Mouse (Mus musculus) liver, embryonic 12.5 days (tissue): ENCODE data around the gene Snapin. TPM values are rescaled to one million over a fixed set of nuclear protein-coding genes. Genes with fewer than 3 reads are reported as not detected.

ENCODE experiments used
- ATAC-seq: fragments of 200-750 bp; cut with Nextera tagmentation; 2 replicates; pipeline ENCODE4 v1.8.0; 2017; ENCODE audit warnings: moderate number of reproducible peaks, mild to moderate bottlenecking, moderate library complexity
- H3K27ac ChIP-seq: fragments of 300-500 bp; sonication (generic); 2 replicates; pipeline ENCODE4 v1.5.1; 2016; ENCODE audit warnings: mild to moderate bottlenecking
- H3K27me3 ChIP-seq: fragments of 300-500 bp; sonication (generic); replicated peaks from 2 replicates; pipeline ENCODE4 v1.6.1; 2016; ENCODE audit warnings: mild to moderate bottlenecking, moderate library complexity
- H3K36me3 ChIP-seq: fragments of 300-500 bp; sonication (generic); 2 replicates; pipeline ENCODE4 v1.6.1; 2016; ENCODE audit warnings: mild to moderate bottlenecking, moderate library complexity
- H3K4me1 ChIP-seq: fragments of 300-500 bp; sonication (generic); 2 replicates; pipeline ENCODE4 v1.6.1; 2016
- H3K4me2 ChIP-seq: fragments of 300-500 bp; sonication (generic); 2 replicates; pipeline ENCODE4 v1.6.1; 2016; ENCODE audit warnings: mild to moderate bottlenecking, moderate library complexity
- H3K4me3 ChIP-seq: fragments of 300-500 bp; sonication (generic); 2 replicates; pipeline ENCODE4 v1.5.1; 2016; ENCODE audit warnings: mild to moderate bottlenecking, moderate library complexity
- H3K9ac ChIP-seq: fragments of 300-500 bp; sonication (generic); 2 replicates; pipeline ENCODE4 v1.6.1; 2016; ENCODE audit warnings: mild to moderate bottlenecking, moderate library complexity
- H3K9me3 ChIP-seq: fragments of 300-500 bp; sonication (generic); replicated peaks from 2 replicates; pipeline ENCODE4 v1.6.1; 2016; ENCODE audit warnings: mild to moderate bottlenecking, moderate library complexity
- WGBS: fragments of 180-500 bp; shearing (Covaris S2); methylation state at CpG from one replicate; pipeline ENCODE4 v1.1.7; 2016; ENCODE audit not compliant: insufficient replicate concordance; 5-methylcytosine and 5-hydroxymethylcytosine counted together
- polyA plus RNA-seq: library from polyadenylated mRNA; unstranded; fragments of >200 nt; fragmentation: Nextera tagmentation; extraction: Ambion mirVana; gene quantifications from 2 replicates; pipeline ENCODE4 v1.2.1, GENCODE M21; 2016

Snapin gene
- polyA plus RNA-seq = 24.2 and 27.0 TPM in 2 replicates

- under 1% methylated on average over 37 of the region's 37 CpGs for WGBS
- H3K4me2 ChIP-seq = peak within 1 kb of the TSS; percentile 69
- peaks cover 47% of the 10 kb centered on the region for H3K36me3 ChIP-seq
- H3K27me3 ChIP-seq = no peaks in the 10 kb centered on the region
- H3K27ac ChIP-seq = peak within 1 kb of the TSS; percentile 79
- H3K9ac ChIP-seq = peak within 1 kb of the TSS; percentile 82
- peak; percentile 99 for ATAC-seq
- peak within 1 kb of the TSS; percentile 84 for H3K4me3 ChIP-seq
- no peaks in the 10 kb centered on the region for H3K9me3 ChIP-seq
- peaks cover 24% of the 10 kb centered on the region for H3K4me1 ChIP-seq
These were observed at the start of gene Snapin for GRCm38 (mm10) chr3:90490696-90491256. Snapin (minus strand) TSS chr3:90491033.

GRCm38 (mm10) chr3:90537905-90538296, 47.1 kb upstream of the Snapin start:
- H3K4me2 ChIP-seq = peak overlapping the region; percentile 9
- WGBS = 58% methylated on average over 5 of the region's 5 CpGs
- H3K27me3 ChIP-seq = peaks cover 21% of the 10 kb centered on the region; the same call in 1 of the 2 replicates
- no peak overlapping the region for H3K9ac ChIP-seq
- H3K36me3 ChIP-seq = no peaks in the 10 kb centered on the region
- no peaks in the 10 kb centered on the region; the same call in 1 of the 2 replicates for H3K4me1 ChIP-seq
- ATAC-seq = peak; percentile 8; the same call in 1 of the 2 replicates
- H3K9me3 ChIP-seq = no peaks in the 10 kb centered on the region
- H3K4me3 ChIP-seq = 0 out of 2 replicates have a peak overlapping the region, but pooled peaks have one; percentile 13
- H3K27ac ChIP-seq = no peak overlapping the region

DNA sequence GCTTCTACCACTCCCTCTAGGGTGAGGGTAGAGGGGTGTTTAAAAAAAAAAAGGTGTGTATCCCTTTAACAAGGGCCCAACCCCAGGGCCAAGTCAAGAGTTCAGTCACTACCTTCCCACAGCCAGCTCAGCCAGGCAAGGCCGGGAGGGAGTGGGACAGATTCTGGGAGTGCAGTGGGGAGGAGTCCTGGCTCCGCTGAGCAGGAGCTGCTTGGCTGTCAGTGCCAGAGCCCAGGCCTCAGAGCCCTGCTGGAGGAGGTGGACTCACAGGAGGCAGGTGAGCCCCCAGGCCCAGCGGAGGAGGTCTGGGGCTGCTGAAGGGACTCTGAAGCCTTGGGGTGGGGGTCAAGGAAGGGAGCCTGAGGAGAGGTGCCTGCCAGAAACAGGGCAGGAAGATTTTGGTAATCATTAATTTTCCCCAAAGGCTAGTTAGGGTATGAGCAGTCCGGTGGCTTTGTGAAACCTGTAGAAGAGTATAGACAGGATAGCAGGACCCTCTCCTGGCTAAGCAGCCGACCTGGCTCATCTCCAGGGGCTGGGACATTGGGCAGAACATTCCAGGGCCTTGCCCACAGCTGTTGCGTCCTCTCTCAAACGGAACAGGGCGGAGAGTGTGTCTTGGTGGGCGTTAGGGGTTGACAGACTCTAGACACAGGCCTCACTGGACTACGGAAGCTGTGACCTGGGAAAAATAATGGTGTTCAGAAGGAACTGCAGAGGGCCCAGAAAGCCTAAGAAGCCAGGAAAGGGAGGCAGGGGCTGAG, 46.5 kb upstream of the Snapin start, which contains the start of gene S100a16:
Gene S100a16, plus strand, starts transcription at position 114 of the 764 bp plus-strand sequence.
- no peaks in the 10 kb centered on the region; the same call in 1 of the 2 replicates for H3K4me1 ChIP-seq
- H3K9ac ChIP-seq = no peak within 1 kb of the TSS
- H3K4me3 ChIP-seq = peak within 1 kb of the TSS; percentile 13; the same call in 1 of the 2 replicates
- H3K27ac ChIP-seq = no peak within 1 kb of the TSS
- peaks cover 21% of the 10 kb centered on the region; the same call in 1 of the 2 replicates for H3K27me3 ChIP-seq
- H3K4me2 ChIP-seq = peak within 1 kb of the TSS; percentile 9
- H3K9me3 ChIP-seq = no peaks in the 10 kb centered on the region
- 47% methylated on average over 10 of the region's 10 CpGs for WGBS
- ATAC-seq = peak; percentile 65
- no peaks in the 10 kb centered on the region for H3K36me3 ChIP-seq

DNA sequence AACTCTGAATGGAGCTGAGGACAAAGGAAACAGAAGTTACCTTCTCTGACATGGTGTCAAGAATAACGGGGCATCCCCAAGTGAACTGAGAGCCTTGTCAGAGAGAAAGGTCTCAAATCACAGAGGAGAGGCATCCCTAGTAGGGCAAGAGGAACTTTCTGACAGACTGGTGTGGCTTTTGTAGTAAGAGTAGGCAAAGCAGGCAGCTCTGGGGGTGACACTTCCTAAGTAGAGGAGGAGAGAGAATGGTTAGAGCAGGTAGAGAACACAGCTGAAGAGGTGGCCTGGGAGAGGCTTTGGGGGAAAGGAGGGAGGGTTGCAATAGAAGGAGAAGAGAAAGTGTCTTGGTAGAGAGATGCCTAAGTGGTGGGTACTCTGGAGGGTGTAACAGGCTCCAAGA, 44.6 kb upstream of the Snapin start:
- Histone ChIP-seq H3K9me3 (no peaks in the 10 kb centered on the region), H3K4me2 (no peak overlapping the region), H3K27me3 (peaks cover 21% of the 10 kb centered on the region; the same call in 1 of the 2 replicates), H3K36me3 (no peaks in the 10 kb centered on the region), H3K4me3 (no peak overlapping the region), H3K4me1 (no peaks in the 10 kb centered on the region; the same call in 1 of the 2 replicates), H3K27ac (no peak overlapping the region), H3K9ac (no peak overlapping the region)
- ATAC-seq = no peak
- WGBS = 52% methylated on average over 1 of the region's 1 CpGs

GRCm38 (mm10) chr3:90531713-90532112, 40.9 kb upstream of the Snapin start:
- no peaks in the 10 kb centered on the region for H3K4me1 ChIP-seq
- H3K9me3 ChIP-seq = no peaks in the 10 kb centered on the region
- no peak overlapping the region for H3K4me2 ChIP-seq
- 59% methylated on average over 5 of the region's 5 CpGs for WGBS
- no peak overlapping the region for H3K9ac ChIP-seq
- ATAC-seq = no peak
- H3K27ac ChIP-seq = no peak overlapping the region
- H3K36me3 ChIP-seq = no peaks in the 10 kb centered on the region
- no peak overlapping the region for H3K4me3 ChIP-seq
- H3K27me3 ChIP-seq = peaks cover 2% of the 10 kb centered on the region; the same call in 1 of the 2 replicates

DNA sequence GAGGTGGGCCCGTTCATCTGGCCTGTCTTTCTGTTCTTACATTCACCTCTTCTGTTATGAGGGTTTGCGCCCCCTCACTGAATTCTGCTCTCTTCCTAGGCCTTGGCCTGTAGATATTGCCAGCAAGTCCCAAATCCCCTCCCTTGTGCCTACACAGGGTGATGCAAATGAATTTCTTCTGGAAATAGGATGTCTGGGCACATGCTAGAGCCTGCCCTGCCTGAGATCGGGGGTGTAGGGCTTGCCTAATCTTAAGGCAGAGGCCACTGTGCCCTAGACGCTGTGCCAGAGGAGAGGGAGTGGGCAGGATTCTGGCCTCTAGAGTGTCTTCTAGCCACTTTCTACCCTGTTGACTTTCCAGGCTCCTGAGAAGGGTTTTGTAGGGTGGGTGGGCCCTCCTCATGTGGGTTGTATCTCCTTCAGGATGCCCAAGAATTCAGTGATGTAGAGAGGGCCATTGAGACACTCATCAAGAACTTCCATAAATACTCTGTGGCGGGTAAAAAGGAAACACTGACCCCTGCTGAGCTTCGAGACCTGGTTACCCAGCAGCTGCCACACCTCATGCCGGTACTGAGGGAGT, 36.5 kb upstream of the Snapin start:
- no peak overlapping the region for H3K4me2 ChIP-seq
- 76% methylated on average over 7 of the region's 7 CpGs for WGBS
- no peaks in the 10 kb centered on the region for H3K4me1 ChIP-seq
- H3K36me3 ChIP-seq = peaks cover 3% of the 10 kb centered on the region; the same call in 1 of the 2 replicates
- H3K4me3 ChIP-seq = no peak overlapping the region
- H3K9ac ChIP-seq = no peak overlapping the region
- no peaks in the 10 kb centered on the region for H3K27me3 ChIP-seq
- H3K27ac ChIP-seq = no peak overlapping the region
- no peaks in the 10 kb centered on the region for H3K9me3 ChIP-seq
- ATAC-seq = no peak

- Histone ChIP-seq H3K36me3 (peaks cover 3% of the 10 kb centered on the region; the same call in 1 of the 2 replicates), H3K4me1 (no peaks in the 10 kb centered on the region), H3K9me3 (no peaks in the 10 kb centered on the region), H3K4me2 (no peak within 1 kb of the TSS), H3K4me3 (no peak within 1 kb of the TSS), H3K27me3 (no peaks in the 10 kb centered on the region), H3K9ac (no peak within 1 kb of the TSS), H3K27ac (no peak within 1 kb of the TSS)
- WGBS = 52% methylated on average over 5 of the region's 5 CpGs
- peak; percentile 49; the same call in 1 of the 2 replicates for ATAC-seq
These were observed 35.7 kb upstream of the Snapin start, which contains the start of gene S100a14 for GRCm38 (mm10) chr3:90526580-90526979. S100a14 (plus strand) TSS chr3:90526856.

DNA sequence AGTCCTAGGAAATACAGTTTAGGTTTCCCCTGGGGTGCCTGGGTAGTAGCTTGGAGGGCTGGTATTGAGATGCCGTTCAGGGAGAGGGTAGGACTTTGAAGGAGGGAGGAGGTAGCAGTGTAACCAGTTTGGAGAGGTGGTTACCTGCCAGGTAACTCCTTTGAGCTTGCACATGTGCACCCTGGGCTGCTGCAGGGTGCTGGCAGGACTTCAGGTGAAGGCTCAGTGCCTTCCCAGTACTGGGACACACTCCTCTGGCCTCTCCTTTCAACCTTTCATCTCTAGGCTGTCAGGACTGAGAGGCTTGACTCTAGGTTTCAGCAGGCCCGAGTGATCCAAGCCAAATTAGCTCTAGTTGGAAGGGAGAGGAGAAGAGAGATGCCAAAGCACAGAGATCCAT, 35.2 kb upstream of the Snapin start:
- Histone ChIP-seq H3K36me3 (peaks cover 3% of the 10 kb centered on the region; the same call in 1 of the 2 replicates), H3K4me2 (no peak overlapping the region), H3K4me1 (no peaks in the 10 kb centered on the region), H3K27me3 (no peaks in the 10 kb centered on the region), H3K27ac (no peak overlapping the region), H3K9me3 (no peaks in the 10 kb centered on the region), H3K9ac (no peak overlapping the region), H3K4me3 (no peak overlapping the region)
- 62% methylated on average over 2 of the region's 2 CpGs for WGBS
- ATAC-seq = no peak

DNA sequence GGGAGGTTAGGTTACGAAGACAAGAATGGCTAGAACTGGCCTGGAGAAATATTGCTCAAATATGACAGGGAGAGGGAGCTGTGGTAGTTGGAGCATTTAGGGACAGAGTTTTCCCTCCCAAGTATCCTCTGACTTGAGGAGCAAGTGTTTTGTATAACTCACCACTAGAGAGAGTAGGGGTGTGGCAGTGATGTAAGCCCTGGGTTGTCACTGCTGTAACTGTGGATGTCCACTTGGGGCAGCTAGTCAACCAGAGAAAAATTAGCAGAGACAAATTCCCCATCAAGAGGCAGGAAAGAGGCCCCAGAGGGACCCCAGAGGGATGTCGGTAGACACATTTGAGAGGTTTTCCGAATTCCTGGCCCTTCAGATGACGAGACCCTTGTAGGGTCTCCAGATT, 34.6 kb upstream of the Snapin start:
- 55% methylated on average over 4 of the region's 4 CpGs for WGBS
- ATAC-seq = no peak

DNA sequence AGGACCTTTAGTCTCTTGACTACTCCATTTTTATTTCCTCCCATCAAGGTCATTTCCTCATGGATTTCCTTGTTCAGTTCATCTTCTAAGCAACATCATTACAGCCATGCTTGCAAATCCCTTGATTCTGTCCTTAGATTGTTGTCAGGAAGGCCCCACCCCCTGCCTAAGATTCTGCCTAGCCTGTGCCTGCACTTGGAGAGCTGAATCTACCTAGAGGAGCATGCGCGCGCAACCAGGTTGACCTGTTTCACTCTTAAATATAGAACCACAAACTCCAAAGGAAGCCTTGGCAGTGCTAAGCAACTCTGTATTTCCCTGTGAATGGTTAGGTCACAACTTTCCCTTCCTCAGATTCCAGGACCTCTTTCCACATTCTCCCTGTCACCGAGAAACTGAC, 26.9 kb upstream of the Snapin start:
- no peak overlapping the region for H3K27ac ChIP-seq
- H3K4me3 ChIP-seq = no peak overlapping the region
- H3K27me3 ChIP-seq = peaks cover 13% of the 10 kb centered on the region
- H3K9me3 ChIP-seq = no peaks in the 10 kb centered on the region
- H3K4me1 ChIP-seq = peaks cover 26% of the 10 kb centered on the region
- H3K4me2 ChIP-seq = no peak overlapping the region
- 75% methylated on average over 4 of the region's 4 CpGs for WGBS
- no peak overlapping the region for H3K9ac ChIP-seq
- H3K36me3 ChIP-seq = no peaks in the 10 kb centered on the region
- no peak for ATAC-seq

More for the DNA sequence above, 34.6 kb upstream of the Snapin start:
- H3K9ac ChIP-seq = no peak overlapping the region
- no peak overlapping the region for H3K4me2 ChIP-seq
- peaks cover 3% of the 10 kb centered on the region; the same call in 1 of the 2 replicates for H3K36me3 ChIP-seq
- H3K4me3 ChIP-seq = no peak overlapping the region
- no peaks in the 10 kb centered on the region for H3K27me3 ChIP-seq
- no peaks in the 10 kb centered on the region for H3K9me3 ChIP-seq
- H3K4me1 ChIP-seq = no peaks in the 10 kb centered on the region
- H3K27ac ChIP-seq = no peak overlapping the region

DNA sequence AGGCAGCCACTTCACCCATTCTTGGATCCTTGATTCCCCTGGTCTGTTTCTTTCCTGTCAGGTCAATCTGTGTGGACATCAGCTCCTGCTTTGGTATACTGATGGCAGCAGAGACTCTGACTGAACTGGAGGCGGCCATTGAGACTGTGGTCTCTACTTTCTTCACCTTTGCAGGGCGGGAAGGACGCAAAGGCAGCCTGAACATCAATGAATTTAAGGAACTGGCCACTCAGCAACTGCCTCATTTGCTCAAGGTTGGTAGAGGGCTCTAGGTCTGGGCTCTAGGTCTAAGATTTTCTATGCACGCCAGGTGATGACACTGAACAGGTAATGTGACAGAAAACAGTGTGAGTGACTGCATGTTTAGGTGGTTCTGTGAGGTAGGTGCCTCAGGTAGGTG, 25.0 kb upstream of the Snapin start:
- Histone ChIP-seq H3K4me1 (peaks cover 26% of the 10 kb centered on the region), H3K27ac (no peak overlapping the region), H3K36me3 (peaks cover 2% of the 10 kb centered on the region; the same call in 1 of the 2 replicates), H3K4me2 (peak overlapping the region; percentile 95; the same call in 1 of the 2 replicates), H3K27me3 (peaks cover 23% of the 10 kb centered on the region), H3K9ac (no peak overlapping the region), H3K4me3 (no peak overlapping the region), H3K9me3 (no peaks in the 10 kb centered on the region)
- ATAC-seq = no peak
- WGBS = 80% methylated on average over 4 of the region's 4 CpGs
